Mouse (Mus musculus) monocyte, adult 5-6 weeks (primary cell): ENCODE measurements around the gene Pdilt. TPM values are rescaled to one million over a fixed set of nuclear protein-coding genes. Genes with fewer than 3 reads are reported as not detected.

Experiments used
- ATAC-seq: fragments of 153-309, 156-312 bp; replicated peaks from 2 replicates; pipeline ENCODE4 v1.8.0; 2017; ENCODE audit warnings: mild to moderate bottlenecking; ENCODE audit not compliant: low TSS enrichment, insufficient number of reproducible peaks, severe bottlenecking, poor library complexity, low FRiP score
- total RNA-seq: library from RNA; stranded (forward); fragments of 200-1000, 200-491, 200-594 nt; gene quantifications from 3 replicates; pipeline ENCODE4 v1.2.3, GENCODE M21; 2017

Gene Pdilt
- total RNA-seq, 1 experiment from 2014 or later, result 0.48 TPM

DNA sequence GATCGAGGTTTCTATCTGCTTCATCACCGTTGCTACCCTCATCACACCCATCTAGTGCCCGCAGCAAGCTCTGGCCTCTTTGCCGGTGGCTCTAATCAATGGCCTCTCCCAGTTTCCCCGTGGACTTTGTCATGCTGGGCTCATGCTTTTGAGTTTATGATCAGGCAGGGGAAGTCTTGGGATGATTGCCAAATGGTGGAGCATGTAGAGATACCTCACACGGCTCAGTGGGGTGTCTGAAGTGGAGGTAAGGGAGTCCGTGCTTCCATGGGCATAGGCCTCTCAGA is 7.1 kb downstream of the Pdilt start:
- ATAC-seq, result no peak

- ATAC-seq, result no peak
These were observed 7.6 kb downstream of the Pdilt start for GRCm38 (mm10) chr7:119515492-119516271.

GRCm38 (mm10) chr7:119513056-119513455 is 10.2 kb downstream of the Pdilt start:
- ATAC-seq, result no peak

GRCm38 (mm10) chr7:119511143-119511542 is 12.1 kb downstream of the Pdilt start:
- no peak for ATAC-seq

DNA sequence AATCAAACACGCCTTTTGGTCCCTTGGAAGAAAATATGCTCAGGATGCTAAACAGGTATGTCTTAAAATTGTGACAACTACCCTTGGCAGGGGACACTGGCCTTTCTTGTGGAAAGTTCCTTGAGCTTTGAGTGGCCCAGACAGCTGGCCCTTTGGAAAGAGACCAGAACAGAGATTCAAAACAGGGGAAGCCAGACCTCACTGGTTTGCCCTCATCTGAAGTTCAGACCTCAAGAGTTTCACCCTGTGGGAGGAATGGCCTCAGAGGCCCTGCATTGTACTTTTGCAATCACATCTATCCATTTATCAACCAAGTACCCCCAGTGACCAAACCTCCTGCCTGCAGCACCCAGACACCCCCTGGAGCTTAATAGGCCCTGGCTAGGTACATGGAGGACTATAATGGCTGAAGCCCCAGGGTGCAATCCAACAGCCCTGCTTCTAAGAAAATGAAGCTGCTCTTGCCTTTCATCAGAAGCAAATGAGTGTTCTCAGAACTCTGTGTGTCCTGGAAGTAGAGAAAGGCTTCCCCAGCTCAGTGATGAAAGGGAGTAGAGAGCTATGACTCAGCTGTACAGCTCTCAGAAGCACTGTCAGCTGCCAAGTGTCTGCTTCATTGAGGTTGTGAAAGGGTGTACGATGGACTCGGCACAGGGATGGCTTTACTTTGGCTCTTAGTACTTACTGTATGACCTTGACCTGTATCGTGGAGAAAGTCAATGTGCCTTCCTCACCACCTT is 33.1 kb downstream of the Pdilt start:
- ATAC-seq, result no peak

DNA sequence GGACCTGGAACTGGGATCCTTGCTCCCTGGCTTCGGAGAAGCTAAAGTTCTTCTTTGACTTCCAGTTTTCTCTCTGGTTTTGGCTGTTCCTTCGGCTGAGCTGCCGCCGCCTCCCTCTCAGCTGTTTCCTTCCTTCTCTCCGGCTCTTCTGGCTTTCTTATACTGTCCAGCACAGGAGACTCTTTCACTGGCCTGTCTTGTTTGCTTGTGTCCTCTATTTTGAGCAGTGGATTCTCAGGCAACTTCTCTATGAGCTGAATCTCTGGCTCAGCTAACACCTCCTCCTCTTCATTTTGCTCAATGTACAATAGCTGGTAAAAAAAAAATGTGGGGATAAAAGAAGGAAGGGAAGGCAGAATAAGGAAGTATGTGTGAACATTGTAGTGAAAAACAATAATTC is 36.6 kb downstream of the Pdilt start:
- no peak for ATAC-seq

GRCm38 (mm10) chr7:119484154-119484553 is 39.1 kb downstream of the Pdilt start:
- ATAC-seq, result no peak

DNA sequence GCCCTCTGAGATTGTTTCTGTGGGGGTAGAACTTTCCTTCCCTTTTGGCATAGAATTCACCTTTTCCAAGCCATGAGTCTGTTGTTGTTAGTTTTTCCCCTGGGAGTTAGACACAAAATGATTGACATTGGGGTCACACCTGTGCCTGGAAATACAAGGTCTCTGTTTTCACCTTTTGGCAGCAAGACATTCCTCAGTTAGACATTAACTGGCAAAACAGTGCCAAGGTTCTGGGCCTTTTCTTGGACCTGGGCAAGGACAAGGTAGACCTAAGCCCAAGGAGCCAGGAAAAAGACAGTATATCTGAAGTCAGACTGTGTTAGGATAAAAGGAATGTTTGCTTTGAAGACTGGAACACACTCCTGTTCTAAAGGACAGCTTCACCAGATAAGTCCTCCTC is 44.0 kb downstream of the Pdilt start, which contains the start of gene Umod:
Gene Umod, minus strand, starts transcription at position 27 of the 400 bp plus-strand sequence.
- no peak for ATAC-seq

GRCm38 (mm10) chr7:119476500-119477389 is 46.5 kb downstream of the Pdilt start:
- ATAC-seq, result 0 out of 2 replicates have a peak, but pooled peaks have one; percentile 22

DNA sequence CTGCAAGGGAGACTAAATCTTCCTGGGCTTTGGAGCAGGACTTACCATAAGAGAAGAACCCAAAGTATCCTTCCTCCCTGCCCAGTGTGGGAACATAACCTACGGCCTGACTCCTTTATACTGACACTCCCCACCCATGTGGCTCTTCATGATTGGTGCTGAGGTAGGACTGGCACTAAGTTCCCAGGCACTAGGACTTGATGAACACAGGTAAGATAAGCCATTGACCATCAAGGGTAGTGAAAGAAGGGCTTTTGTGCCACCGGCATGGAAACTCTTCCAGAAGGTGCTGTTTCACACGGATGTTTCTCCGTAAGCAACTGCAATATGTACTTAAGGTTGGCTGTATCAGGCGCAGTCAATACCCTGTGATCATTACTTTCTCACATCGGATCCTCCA is 64.1 kb downstream of the Pdilt start, which contains the start of gene Gp2:
Gene Gp2, minus strand, starts transcription at position 101 of the 400 bp plus-strand sequence.
- no peak for ATAC-seq

DNA sequence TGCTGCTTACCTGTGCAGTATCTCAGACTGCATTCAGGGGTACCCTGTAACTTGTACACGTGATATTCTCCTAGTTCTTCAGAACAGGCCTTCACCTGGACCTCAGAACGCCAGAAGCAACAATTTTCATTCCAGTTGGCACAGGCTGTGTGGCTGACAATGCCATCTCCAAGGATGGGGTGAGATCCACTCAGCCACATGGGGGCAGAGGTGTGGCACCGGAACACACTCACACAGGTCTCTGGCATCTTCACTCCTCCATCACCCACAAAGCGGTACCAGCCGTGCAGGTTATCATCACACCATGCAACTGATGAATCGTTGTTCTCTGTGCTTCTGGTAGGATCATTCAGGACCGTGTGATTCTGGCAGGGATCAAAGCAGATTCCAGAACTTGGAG is 69.1 kb downstream of the Pdilt start:
- ATAC-seq, result no peak

DNA sequence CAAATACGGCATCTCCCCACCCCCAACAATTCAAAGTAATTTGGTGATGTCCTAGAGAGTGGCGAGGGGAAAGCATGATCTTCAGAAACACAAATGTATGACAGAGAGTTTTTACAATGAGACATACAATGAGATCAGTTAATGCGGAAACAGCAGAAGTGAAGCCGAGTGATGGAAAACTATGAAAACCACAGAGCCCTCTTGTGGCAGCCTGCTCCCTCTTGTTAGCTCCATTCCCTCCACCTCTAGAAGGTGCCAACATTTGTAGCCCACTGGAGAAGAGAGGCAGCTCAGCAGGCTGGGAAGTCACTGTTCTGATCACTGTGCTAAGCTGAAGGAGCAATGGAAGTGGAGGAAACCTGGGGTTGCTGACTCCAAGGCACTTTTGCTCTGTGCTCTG is 79.4 kb downstream of the Pdilt start:
- ATAC-seq, result no peak

GRCm38 (mm10) chr7:119441938-119442337 is 81.4 kb downstream of the Pdilt start:
- no peak for ATAC-seq

Other genes with a start within 250 kb of the Pdilt start
- not detected in 3 replicates for gene Gp2, start 64.2 kb downstream of the Pdilt start, total RNA-seq
- not detected in 3 replicates for gene Umod, start 44.2 kb downstream of the Pdilt start, total RNA-seq
- not detected in 3 replicates for gene Acsm5, start 4.0 kb downstream of the Pdilt start, total RNA-seq
- gene Acsm2, start 30.9 kb upstream of the Pdilt start, total RNA-seq, result not detected in 3 replicates
- not detected in 3 replicates for gene Acsm1, start 83.5 kb upstream of the Pdilt start, total RNA-seq
- gene Acsm4, start 166.5 kb upstream of the Pdilt start, total RNA-seq, result not detected in 3 replicates
- gene Thumpd1, start 197.3 kb upstream of the Pdilt start, total RNA-seq, result 56.5 to 59.0 TPM (median 58.3 TPM) in 3 replicates
- gene Acsm3, start 237.4 kb upstream of the Pdilt start, total RNA-seq, result 1.6 TPM in 1 of 3 replicates, not detected in the others